Mouse (Mus musculus): ENCODE data around the gene Phactr3. TPM values are rescaled to one million over a fixed set of nuclear protein-coding genes. Genes with fewer than 3 reads are reported as not detected.

The Phactr3 gene
- polyA plus RNA-seq, 2 experiments: 0.02 to 0.13 TPM

GRCm38 (mm10) chr2:178229231-178229630, 110.5 kb downstream of the Phactr3 start:
- TF ChIP-seq EP300 (IDR thresholded peaks at IDR 0.05; ENCODE audit: low read depth) (no peak), CTCF (IDR thresholded peaks at IDR 0.05; ENCODE audit: low read depth) (no peak)
- no peak overlapping the region for H3K27ac ChIP-seq
- no peaks in the 10 kb centered on the region for H3K27me3 ChIP-seq (ENCODE audit: control insufficient read depth, insufficient read depth, low read length)
- no peaks in the 10 kb centered on the region for H3K9me3 ChIP-seq (ENCODE audit: control insufficient read depth, low read length)
- no peak for DNase-seq (ENCODE audit: low read depth in 3 of 3, low spot score in 3 of 3)
- H3K9ac ChIP-seq (replicated peaks): no peak overlapping the region
- no peak for ATAC-seq (ENCODE audit: insufficient read depth)
- H3K4me1 ChIP-seq (replicated peaks; ENCODE audit: control insufficient read depth in 2 of 2, insufficient read depth in 2 of 2, low read length in 1 of 2): no peaks in the 10 kb centered on the region
- no peak overlapping the region for H3K4me2 ChIP-seq (ENCODE audit: low read depth)
- H3K36me3 ChIP-seq (replicated peaks; ENCODE audit: control insufficient read depth, insufficient read depth, low read depth): no peaks in the 10 kb centered on the region
- WGBS (ENCODE audit: insufficient replicate concordance): 66% methylated on average over 8 of the region's 8 CpGs
- no peak overlapping the region for H3K4me3 ChIP-seq (ENCODE audit: insufficient read depth in 1 of 2, low read depth in 2 of 2, low read length in 2 of 2)

GRCm38 (mm10) chr2:178233487-178233886, 114.7 kb downstream of the Phactr3 start:
- peak; percentile 40; the same call in 1 of the 2 replicates for TF ChIP-seq CTCF (IDR thresholded peaks at IDR 0.05; ENCODE audit: low read depth)
- TF ChIP-seq EP300 (IDR thresholded peaks at IDR 0.05; ENCODE audit: low read depth): no peak
- WGBS (ENCODE audit: insufficient replicate concordance): 53% methylated on average over 5 of the region's 5 CpGs
- DNase-seq (ENCODE audit: low read depth in 3 of 3, low spot score in 3 of 3): no peak

GRCm38 (mm10) chr2:178237056-178237455, 118.3 kb downstream of the Phactr3 start:
- Histone ChIP-seq H3K27ac (no peak overlapping the region), H3K9me3 (ENCODE audit: control insufficient read depth, low read length) (no peaks in the 10 kb centered on the region), H3K4me2 (ENCODE audit: low read depth) (no peak overlapping the region), H3K27me3 (ENCODE audit: control insufficient read depth, insufficient read depth, low read length) (no peaks in the 10 kb centered on the region), H3K4me1 (replicated peaks; ENCODE audit: control insufficient read depth in 2 of 2, insufficient read depth in 2 of 2, low read length in 1 of 2) (no peaks in the 10 kb centered on the region), H3K36me3 (replicated peaks; ENCODE audit: control insufficient read depth, insufficient read depth, low read depth) (no peaks in the 10 kb centered on the region), H3K9ac (replicated peaks) (no peak overlapping the region), H3K4me3 (ENCODE audit: insufficient read depth in 1 of 2, low read depth in 2 of 2, low read length in 2 of 2) (no peak overlapping the region)
- no peak for DNase-seq (ENCODE audit: low read depth in 3 of 3, low spot score in 3 of 3)
- TF ChIP-seq CTCF (IDR thresholded peaks at IDR 0.05; ENCODE audit: low read depth): no peak
- no peak for TF ChIP-seq EP300 (IDR thresholded peaks at IDR 0.05; ENCODE audit: low read depth)
- ATAC-seq (ENCODE audit: insufficient read depth): no peak
- 60% methylated on average over 3 of the region's 3 CpGs for WGBS (ENCODE audit: insufficient replicate concordance)

More at GRCm38 (mm10) chr2:178233487-178233886, 114.7 kb downstream of the Phactr3 start:
- Histone ChIP-seq H3K4me1 (replicated peaks; ENCODE audit: control insufficient read depth in 2 of 2, insufficient read depth in 2 of 2, low read length in 1 of 2) (no peaks in the 10 kb centered on the region), H3K27me3 (ENCODE audit: control insufficient read depth, insufficient read depth, low read length) (no peaks in the 10 kb centered on the region), H3K9ac (replicated peaks) (no peak overlapping the region), H3K27ac (no peak overlapping the region), H3K4me3 (ENCODE audit: insufficient read depth in 1 of 2, low read depth in 2 of 2, low read length in 2 of 2) (no peak overlapping the region), H3K9me3 (ENCODE audit: control insufficient read depth, low read length) (no peaks in the 10 kb centered on the region), H3K4me2 (ENCODE audit: low read depth) (no peak overlapping the region), H3K36me3 (replicated peaks; ENCODE audit: control insufficient read depth, insufficient read depth, low read depth) (no peaks in the 10 kb centered on the region)
- no peak for ATAC-seq (ENCODE audit: insufficient read depth)

GRCm38 (mm10) chr2:178238503-178238902, 119.7 kb downstream of the Phactr3 start:
- Histone ChIP-seq H3K27me3 (ENCODE audit: control insufficient read depth, insufficient read depth, low read length) (no peaks in the 10 kb centered on the region), H3K9me3 (ENCODE audit: control insufficient read depth, low read length) (no peaks in the 10 kb centered on the region), H3K9ac (replicated peaks) (no peak overlapping the region), H3K36me3 (replicated peaks; ENCODE audit: control insufficient read depth, insufficient read depth, low read depth) (no peaks in the 10 kb centered on the region), H3K4me1 (replicated peaks; ENCODE audit: control insufficient read depth in 2 of 2, insufficient read depth in 2 of 2, low read length in 1 of 2) (no peaks in the 10 kb centered on the region), H3K4me2 (ENCODE audit: low read depth) (no peak overlapping the region), H3K27ac (no peak overlapping the region), H3K4me3 (ENCODE audit: insufficient read depth in 1 of 2, low read depth in 2 of 2, low read length in 2 of 2) (no peak overlapping the region)
- DNase-seq (ENCODE audit: low read depth in 3 of 3, low spot score in 3 of 3) (no peak), ATAC-seq (ENCODE audit: insufficient read depth) (no peak)
- TF ChIP-seq EP300 (IDR thresholded peaks at IDR 0.05; ENCODE audit: low read depth) (no peak), CTCF (IDR thresholded peaks at IDR 0.05; ENCODE audit: low read depth) (no peak)
- WGBS (ENCODE audit: insufficient replicate concordance): 11% methylated on average over 2 of the region's 2 CpGs

GRCm38 (mm10) chr2:178240886-178241285, 122.1 kb downstream of the Phactr3 start:
- no peaks in the 10 kb centered on the region for H3K27me3 ChIP-seq (ENCODE audit: control insufficient read depth, insufficient read depth, low read length)
- no peak overlapping the region for H3K9ac ChIP-seq (replicated peaks)
- 55% methylated on average over 8 of the region's 8 CpGs for WGBS (ENCODE audit: insufficient replicate concordance)
- ATAC-seq (ENCODE audit: insufficient read depth) (no peak), DNase-seq (ENCODE audit: low read depth in 3 of 3, low spot score in 3 of 3) (no peak)
- no peaks in the 10 kb centered on the region for H3K4me1 ChIP-seq (replicated peaks; ENCODE audit: control insufficient read depth in 2 of 2, insufficient read depth in 2 of 2, low read length in 1 of 2)
- TF ChIP-seq EP300 (IDR thresholded peaks at IDR 0.05; ENCODE audit: low read depth): no peak
- no peak for TF ChIP-seq CTCF (IDR thresholded peaks at IDR 0.05; ENCODE audit: low read depth)
- H3K27ac ChIP-seq: no peak overlapping the region
- no peaks in the 10 kb centered on the region for H3K9me3 ChIP-seq (ENCODE audit: control insufficient read depth, low read length)
- no peaks in the 10 kb centered on the region for H3K36me3 ChIP-seq (replicated peaks; ENCODE audit: control insufficient read depth, insufficient read depth, low read depth)
- H3K4me3 ChIP-seq (ENCODE audit: insufficient read depth in 1 of 2, low read depth in 2 of 2, low read length in 2 of 2): no peak overlapping the region
- no peak overlapping the region for H3K4me2 ChIP-seq (ENCODE audit: low read depth)

Data from liver, embryonic 14.5 days (tissue).